ENCODE assay signal across 9 mouse cellular contexts in genomic region chr9:51777180-51777579, GRCm38 (mm10). TPM values are rescaled to one million over a fixed set of nuclear protein-coding genes. Genes with fewer than 3 reads are reported as not detected.
DNase-seq lines count a peak whose midpoint lies in the region; ATAC-seq lines count a peak whose summit lies in the region.
"Had no signal": no experiment of that assay in that cellular context is flagged by ENCODE, and none has a peak within 500 bp of the region (broad histone marks: within the 10 kb centered on the region; RNA-seq: fewer than 3 reads in every experiment).

No protein-coding gene starts in this region.

- H3K4me3 ChIP-seq in hindbrain, embryonic 10.5 days: no peak overlapping the region
- H3K4me3 ChIP-seq in hindbrain, embryonic 14.5 days (replicated peaks; ENCODE audit: low read length): no peak overlapping the region

- H3K27me3 ChIP-seq in hindbrain, embryonic 10.5 days (ENCODE audit: insufficient read depth, poor library complexity, severe bottlenecking): no peaks in the 10 kb centered on the region
- no peaks in the 10 kb centered on the region for H3K27me3 ChIP-seq in hindbrain, embryonic 14.5 days (ENCODE audit: control insufficient read depth, insufficient read depth, low read length)

- no peak overlapping the region for H3K27ac ChIP-seq in hindbrain, embryonic 10.5 days
- H3K27ac ChIP-seq in hindbrain, embryonic 14.5 days: no peak overlapping the region

- no peaks in the 10 kb centered on the region for H3K9me3 ChIP-seq in hindbrain, embryonic 10.5 days
- no peaks in the 10 kb centered on the region for H3K9me3 ChIP-seq in hindbrain, embryonic 14.5 days (ENCODE audit: control insufficient read depth, low read length)

- H3K36me3 ChIP-seq in hindbrain, embryonic 10.5 days: no peaks in the 10 kb centered on the region
- no peaks in the 10 kb centered on the region for H3K36me3 ChIP-seq in hindbrain, embryonic 14.5 days (replicated peaks; ENCODE audit: control insufficient read depth, insufficient read depth)

- no peak overlapping the region for H3K4me2 ChIP-seq in hindbrain, embryonic 14.5 days (replicated peaks)

- WGBS in hindbrain, embryonic 10.5 days: 11% methylated on average over 1 of the region's 1 CpGs
- WGBS in hindbrain, embryonic 14.5 days: 3% methylated on average over 1 of the region's 1 CpGs

- no peak overlapping the region for H3K9ac ChIP-seq in hindbrain, embryonic 14.5 days

- H3K4me1 ChIP-seq in hindbrain, embryonic 10.5 days (replicated peaks): no peaks in the 10 kb centered on the region
- H3K4me1 ChIP-seq in hindbrain, embryonic 14.5 days (replicated peaks; ENCODE audit: control insufficient read depth, insufficient read depth, low read length): no peaks in the 10 kb centered on the region

- peak; percentile 14 for DNase-seq in hindbrain, embryonic 10.5 days (ENCODE audit: low spot score)
- DNase-seq in hindbrain, embryonic 14.5 days (ENCODE audit: low spot score): no peak
- peak; percentile 37 for DNase-seq in 3T3-L1 (ENCODE audit: low read depth, low spot score)
- peak; percentile 2 for DNase-seq in Muller cell, postnatal 12 days (ENCODE audit: inconsistent ontology term)
- DNase-seq in induced T-regulatory cell, adult 2 months (ENCODE audit: low read depth): peak; percentile 38
- DNase-seq in frontal cortex, postnatal 25 days (ENCODE audit: low spot score in 2 of 2): no peak
- DNase-seq in urinary bladder, postnatal 36 days (ENCODE audit: low spot score in 2 of 2): no peak
- DNase-seq in cerebellum, postnatal 25 days: no peak
- DNase-seq: gastrocnemius, postnatal 10 days had no signal

- no peak for ATAC-seq in hindbrain, embryonic 14.5 days (ENCODE audit: low FRiP score)

RNA-seq across cellular contexts. Expression of gene Arhgap20, which starts 12.0 kb away (rescaled TPM):
- polyA plus RNA-seq in hindbrain, embryonic 10.5 days (2016; fragmentation: Nextera tagmentation; extraction: Ambion mirVana): 1.9 and 3.4 TPM in 2 replicates
- polyA plus RNA-seq in hindbrain, embryonic 14.5 days (2014; fragmentation: Nextera tagmentation; extraction: Ambion mirVana): 28.2 and 29.7 TPM in 2 replicates

Comparison
In these comparisons a context has a peak if more than half of its experiments do, and no peak if none do; other contexts are left out.
1. DNase-seq: peak in hindbrain, embryonic 10.5 days (single experiment), 3T3-L1 (single experiment), Muller cell, postnatal 12 days (single experiment) and induced T-regulatory cell, adult 2 months (single experiment); none in hindbrain, embryonic 14.5 days (single experiment), frontal cortex, postnatal 25 days (0 of 2), urinary bladder, postnatal 36 days (0 of 2) and cerebellum, postnatal 25 days (0 of 2).